Mouse (Mus musculus): Measurements from ENCODE around the gene Prkce. TPM values are rescaled to one million over a fixed set of nuclear protein-coding genes. Genes with fewer than 3 reads are reported as not detected.

Gene Prkce
- total RNA-seq, 1 experiment = 1.7 TPM

DNA sequence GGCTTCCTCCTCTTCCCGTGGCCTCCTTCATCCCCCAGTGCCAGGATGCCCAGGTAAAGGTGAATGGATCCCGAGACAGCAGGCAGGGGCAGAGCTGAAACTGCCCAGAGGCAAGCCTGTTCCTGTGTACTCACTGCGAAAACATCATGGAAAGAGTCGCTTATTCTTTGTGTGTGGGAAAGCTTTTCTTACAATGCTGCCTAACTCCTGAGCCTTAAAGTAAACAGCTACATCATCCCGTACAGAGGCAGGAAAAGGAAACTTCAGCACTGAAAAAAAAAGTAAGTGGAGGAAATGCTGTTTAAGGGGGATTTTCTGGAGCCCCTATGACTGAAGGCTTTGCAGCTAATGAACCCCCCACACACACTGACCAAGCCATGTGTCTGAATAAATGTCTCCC, 339.3 kb downstream of the Prkce start:
- Histone ChIP-seq H3K9me3 (ENCODE audit: control insufficient read depth, insufficient read depth, low read depth, low read length) (no peaks in the 10 kb centered on the region), H3K27ac (ENCODE audit: insufficient read depth, low read depth, low read length, poor library complexity, severe bottlenecking) (no peak overlapping the region), H3K36me3 (ENCODE audit: control insufficient read depth, insufficient read depth, low read length, poor library complexity, severe bottlenecking) (no peaks in the 10 kb centered on the region), H3K4me1 (ENCODE audit: control insufficient read depth in 2 of 2, insufficient read depth in 2 of 2, low read length in 2 of 2, poor library complexity in 1 of 2) (no peaks in the 10 kb centered on the region), H3K9ac (ENCODE audit: insufficient read depth, low read depth, low read length, poor library complexity, severe bottlenecking) (no peak overlapping the region), H3K4me3 (ENCODE audit: insufficient read depth in 1 of 2, low read depth in 1 of 2, low read length in 2 of 2, poor library complexity in 1 of 2, severe bottlenecking in 1 of 2) (no peak overlapping the region)
- in situ Hi-C loops (cut with MboI; ENCODE audit: low sequenced_read_pairs in 2 of 2, unreplicated experiment in 2 of 2) = loop anchor here in 1 of 2 experiments (10.0 kb wide), 1 partner anchor 308 kb away; no protein-coding TSS in a partner anchor
- no peak for TF ChIP-seq ZC3H11A (IDR thresholded peaks at IDR 0.05; ENCODE audit: borderline replicate concordance, low read depth, low read length)
- no peak for TF ChIP-seq MAFK (IDR thresholded peaks at IDR 0.05; ENCODE audit: insufficient read depth, low read depth, low read length)
- TF ChIP-seq CHD2 (IDR thresholded peaks at IDR 0.05; ENCODE audit: low read depth, low read length) = no peak
- no peak for DNase-seq (ENCODE audit: low read depth, low spot score)

DNA sequence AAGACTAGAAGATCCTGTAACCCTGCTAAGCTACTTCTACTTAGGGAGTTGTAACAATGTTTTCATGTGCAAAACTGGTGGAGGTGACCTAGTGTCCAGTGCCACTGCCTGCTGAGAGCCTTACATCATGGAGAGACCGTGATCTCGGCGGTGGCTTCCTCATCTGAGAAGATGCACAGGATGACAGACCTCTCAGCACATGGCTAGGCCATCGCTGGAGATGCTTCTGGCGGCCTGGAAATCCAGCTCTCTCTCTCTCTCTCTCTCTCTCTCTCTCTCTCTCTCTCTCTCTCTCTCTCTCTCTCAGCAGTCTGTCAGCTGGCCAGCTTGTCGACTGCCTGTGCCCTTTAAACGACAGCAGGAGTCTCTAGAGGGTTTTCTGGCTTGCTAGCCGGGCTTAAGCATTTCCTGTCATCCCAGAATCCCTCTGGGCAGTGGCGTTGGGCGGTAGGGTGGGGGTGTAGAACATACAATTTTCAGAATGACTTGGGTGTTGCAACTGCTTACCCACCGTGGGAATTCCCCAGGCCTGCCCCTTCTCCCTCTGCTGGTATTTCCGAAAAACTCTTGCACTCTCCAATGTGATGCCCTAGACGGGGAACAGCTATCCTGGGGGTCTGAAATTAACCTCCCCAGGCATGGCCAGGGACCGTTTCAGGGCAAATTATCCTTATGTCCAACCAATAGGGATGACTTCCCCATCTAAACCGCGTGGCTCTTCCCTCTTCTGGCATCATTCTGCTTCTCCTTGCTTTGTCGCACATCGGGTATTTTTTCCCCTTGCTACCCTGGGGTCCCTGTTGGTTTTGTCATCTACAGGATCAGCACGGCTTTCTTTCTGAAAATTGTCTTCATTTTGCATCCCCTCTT, 340.0 kb downstream of the Prkce start:
- Histone ChIP-seq H3K36me3 (ENCODE audit: control insufficient read depth, insufficient read depth, low read length, poor library complexity, severe bottlenecking) (no peaks in the 10 kb centered on the region), H3K9me3 (ENCODE audit: control insufficient read depth, insufficient read depth, low read depth, low read length) (no peaks in the 10 kb centered on the region), H3K27ac (ENCODE audit: insufficient read depth, low read depth, low read length, poor library complexity, severe bottlenecking) (no peak overlapping the region), H3K4me3 (ENCODE audit: insufficient read depth in 1 of 2, low read depth in 1 of 2, low read length in 2 of 2, poor library complexity in 1 of 2, severe bottlenecking in 1 of 2) (no peak overlapping the region), H3K9ac (ENCODE audit: insufficient read depth, low read depth, low read length, poor library complexity, severe bottlenecking) (no peak overlapping the region), H3K4me1 (ENCODE audit: control insufficient read depth in 2 of 2, insufficient read depth in 2 of 2, low read length in 2 of 2, poor library complexity in 1 of 2) (no peaks in the 10 kb centered on the region)
- no peak for TF ChIP-seq HCFC1 (IDR thresholded peaks at IDR 0.05; ENCODE audit: borderline replicate concordance, insufficient read depth, low read length)
- TF ChIP-seq ZC3H11A (IDR thresholded peaks at IDR 0.05; ENCODE audit: borderline replicate concordance, low read depth, low read length) = no peak
- no peak for TF ChIP-seq MAFK (IDR thresholded peaks at IDR 0.05; ENCODE audit: insufficient read depth, low read depth, low read length)
- TF ChIP-seq ZNF384 (IDR thresholded peaks at IDR 0.05; ENCODE audit: low read depth, low read length) = no peak
- no peak for TF ChIP-seq CHD2 (IDR thresholded peaks at IDR 0.05; ENCODE audit: low read depth, low read length)
- no peak for DNase-seq (ENCODE audit: low read depth, low spot score)
- in situ Hi-C loops (cut with MboI; ENCODE audit: low sequenced_read_pairs in 2 of 2, unreplicated experiment in 2 of 2) = loop anchor here in 1 of 2 experiments (10.0 kb wide), 1 partner anchor 307 kb away; no protein-coding TSS in a partner anchor

DNA sequence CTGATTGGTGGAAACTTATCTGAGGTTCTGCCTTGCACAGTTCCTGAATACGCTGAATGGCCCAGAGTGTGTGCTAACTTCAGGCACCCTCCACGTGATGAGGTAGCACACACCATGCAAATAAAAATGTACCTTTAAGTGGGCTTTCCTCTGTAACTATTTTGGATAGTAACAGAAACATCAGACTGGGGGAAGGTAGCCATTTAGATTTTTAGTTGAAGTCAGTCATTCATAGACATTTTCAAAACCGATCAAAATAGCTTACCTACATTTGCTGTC, 340.6 kb downstream of the Prkce start:
- Histone ChIP-seq H3K27ac (ENCODE audit: insufficient read depth, low read depth, low read length, poor library complexity, severe bottlenecking) (no peak overlapping the region), H3K9me3 (ENCODE audit: control insufficient read depth, insufficient read depth, low read depth, low read length) (no peaks in the 10 kb centered on the region), H3K4me1 (ENCODE audit: control insufficient read depth in 2 of 2, insufficient read depth in 2 of 2, low read length in 2 of 2, poor library complexity in 1 of 2) (no peaks in the 10 kb centered on the region), H3K9ac (ENCODE audit: insufficient read depth, low read depth, low read length, poor library complexity, severe bottlenecking) (no peak overlapping the region), H3K36me3 (ENCODE audit: control insufficient read depth, insufficient read depth, low read length, poor library complexity, severe bottlenecking) (no peaks in the 10 kb centered on the region), H3K4me3 (ENCODE audit: insufficient read depth in 1 of 2, low read depth in 1 of 2, low read length in 2 of 2, poor library complexity in 1 of 2, severe bottlenecking in 1 of 2) (no peak overlapping the region)
- DNase-seq (ENCODE audit: low read depth, low spot score) = no peak
- TF ChIP-seq MAFK (IDR thresholded peaks at IDR 0.05; ENCODE audit: insufficient read depth, low read depth, low read length) = no peak
- no peak for TF ChIP-seq ZNF384 (IDR thresholded peaks at IDR 0.05; ENCODE audit: low read depth, low read length)
- TF ChIP-seq HCFC1 (IDR thresholded peaks at IDR 0.05; ENCODE audit: borderline replicate concordance, insufficient read depth, low read length) = no peak
- TF ChIP-seq ZC3H11A (IDR thresholded peaks at IDR 0.05; ENCODE audit: borderline replicate concordance, low read depth, low read length) = no peak
- TF ChIP-seq CHD2 (IDR thresholded peaks at IDR 0.05; ENCODE audit: low read depth, low read length) = no peak
- in situ Hi-C loops (cut with MboI; ENCODE audit: low sequenced_read_pairs in 2 of 2, unreplicated experiment in 2 of 2) = loop anchor here in 1 of 2 experiments (10.0 kb wide), 1 partner anchor 307 kb away; no protein-coding TSS in a partner anchor

DNA sequence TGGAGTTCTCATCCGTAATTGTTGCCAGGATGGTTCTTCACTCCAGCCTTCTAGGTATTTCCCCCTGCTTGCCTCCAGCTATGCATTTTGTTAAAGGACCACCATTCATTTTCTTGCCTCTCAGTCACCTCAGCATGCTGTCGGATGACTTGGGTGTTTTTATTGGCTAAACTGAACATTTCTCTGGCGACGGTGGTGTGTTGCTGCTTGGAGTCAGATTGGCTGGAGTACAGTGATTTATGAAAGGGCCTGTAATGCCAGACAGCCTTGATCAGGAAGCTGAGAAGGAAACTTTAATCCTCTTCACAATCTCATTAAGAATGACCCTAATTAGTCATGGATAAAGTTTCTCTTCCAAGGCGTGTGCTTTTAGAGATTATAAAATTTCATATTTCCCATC, 342.3 kb downstream of the Prkce start:
- Histone ChIP-seq H3K9ac (ENCODE audit: insufficient read depth, low read depth, low read length, poor library complexity, severe bottlenecking) (no peak overlapping the region), H3K4me1 (ENCODE audit: control insufficient read depth in 2 of 2, insufficient read depth in 2 of 2, low read length in 2 of 2, poor library complexity in 1 of 2) (no peaks in the 10 kb centered on the region), H3K27ac (ENCODE audit: insufficient read depth, low read depth, low read length, poor library complexity, severe bottlenecking) (no peak overlapping the region), H3K36me3 (ENCODE audit: control insufficient read depth, insufficient read depth, low read length, poor library complexity, severe bottlenecking) (no peaks in the 10 kb centered on the region), H3K4me3 (ENCODE audit: insufficient read depth in 1 of 2, low read depth in 1 of 2, low read length in 2 of 2, poor library complexity in 1 of 2, severe bottlenecking in 1 of 2) (no peak overlapping the region), H3K9me3 (ENCODE audit: control insufficient read depth, insufficient read depth, low read depth, low read length) (no peaks in the 10 kb centered on the region)
- DNase-seq (ENCODE audit: low read depth, low spot score) = no peak
- TF ChIP-seq ZNF384 (IDR thresholded peaks at IDR 0.05; ENCODE audit: low read depth, low read length) (no peak), MAFK (IDR thresholded peaks at IDR 0.05; ENCODE audit: insufficient read depth, low read depth, low read length) (no peak), HCFC1 (IDR thresholded peaks at IDR 0.05; ENCODE audit: borderline replicate concordance, insufficient read depth, low read length) (no peak), ZC3H11A (IDR thresholded peaks at IDR 0.05; ENCODE audit: borderline replicate concordance, low read depth, low read length) (no peak), CHD2 (IDR thresholded peaks at IDR 0.05; ENCODE audit: low read depth, low read length) (no peak)
- in situ Hi-C loops (cut with MboI; ENCODE audit: low sequenced_read_pairs in 2 of 2, unreplicated experiment in 2 of 2) = loop anchor here in 1 of 2 experiments (10.0 kb wide), 1 partner anchor 305 kb away; no protein-coding TSS in a partner anchor
